Mouse (Mus musculus) urinary bladder, postnatal 14 days (tissue): ENCODE data around the gene Dctn1.

ENCODE experiments used
- DNase-seq: peaks from one replicate; pipeline ENCODE4 v3.0.0; 2021; ENCODE audit warnings: low spot score

Dctn1 gene

GRCm38 (mm10) chr6:83165607-83166242 is at the start of gene Dctn1:
Dctn1 (plus strand) TSS chr6:83165920.
- DNase-seq, result peak; percentile 96

GRCm38 (mm10) chr6:83116373-83117164 is 49.2 kb upstream of the Dctn1 start:
- no peak for DNase-seq

GRCm38 (mm10) chr6:83117165-83117438 is 48.6 kb upstream of the Dctn1 start:
- DNase-seq, result no peak

- no peak for DNase-seq
Measured at GRCm38 (mm10) chr6:83117616-83118015, 48.1 kb upstream of the Dctn1 start.

GRCm38 (mm10) chr6:83118369-83118768 is 47.4 kb upstream of the Dctn1 start:
- DNase-seq, result no peak

GRCm38 (mm10) chr6:83118825-83119733 is 46.6 kb upstream of the Dctn1 start:
- no peak for DNase-seq

GRCm38 (mm10) chr6:83119734-83120051 is 46.0 kb upstream of the Dctn1 start:
- no peak for DNase-seq

- DNase-seq, result peak; percentile 94
Measured at GRCm38 (mm10) chr6:83120930-83121862, 44.5 kb upstream of the Dctn1 start, which contains the start of gene Wbp1. Wbp1 (minus strand) TSS chr6:83121559.

GRCm38 (mm10) chr6:83121863-83122710 is 43.6 kb upstream of the Dctn1 start:
- DNase-seq, result no peak

- DNase-seq, result no peak
Measured at GRCm38 (mm10) chr6:83122961-83123360, 42.8 kb upstream of the Dctn1 start.

GRCm38 (mm10) chr6:83124851-83125312 is 40.8 kb upstream of the Dctn1 start:
- peak; percentile 93 for DNase-seq

- DNase-seq, result no peak
Measured at GRCm38 (mm10) chr6:83125331-83125730, 40.4 kb upstream of the Dctn1 start, which contains the start of gene Ino80b. Ino80b (minus strand) TSS chr6:83125431.

- no peak for DNase-seq
Measured at GRCm38 (mm10) chr6:83127419-83127818, 38.3 kb upstream of the Dctn1 start.

GRCm38 (mm10) chr6:83131469-83132034 is 34.2 kb upstream of the Dctn1 start:
- DNase-seq, result no peak

GRCm38 (mm10) chr6:83132176-83132919 is 33.4 kb upstream of the Dctn1 start:
- no peak for DNase-seq

GRCm38 (mm10) chr6:83134226-83134625 is 31.5 kb upstream of the Dctn1 start:
- no peak for DNase-seq

GRCm38 (mm10) chr6:83134951-83135513 is 30.7 kb upstream of the Dctn1 start, which contains the start of gene Rtkn:
Rtkn (plus strand) TSS chr6:83135463.
- no peak for DNase-seq

GRCm38 (mm10) chr6:83135571-83136161 is 30.1 kb upstream of the Dctn1 start:
- DNase-seq, result peak; percentile 41
